Mouse (Mus musculus) MEL (cell line): ENCODE measurements around the gene Ppp1r14b. TPM values are rescaled to one million over a fixed set of nuclear protein-coding genes. Genes with fewer than 3 reads are reported as not detected.
A peak's percentile ranks its signal among the peaks of the same experiment; 100 is the strongest.

ENCODE experiments used
- DNase-seq: peaks from one replicate; pipeline ENCODE4 v3.0.0; 2011; ENCODE audit warnings: low read depth, low spot score
- H3K27ac ChIP-seq: 2 replicates; pipeline ENCODE4 v1.5.1; 2012; ENCODE audit warnings: low read depth, mild to moderate bottlenecking, control low read depth, low read length, moderate library complexity; ENCODE audit not compliant: control insufficient read depth
- H3K27me3 ChIP-seq, 2 experiments: fragments of 150-350 bp in 1 of 2; sonication (generic) in 1 of 2; 2 replicates each; pipeline ENCODE4 v1.6.1; 2012; ENCODE audit warnings: low read length in 2 of 2, mild to moderate bottlenecking in 2 of 2, improper control_type of control experiment in 1 of 2, moderate library complexity in 1 of 2; ENCODE audit not compliant: insufficient read depth in 2 of 2, control insufficient read depth in 1 of 2
- H3K36me3 ChIP-seq, 2 experiments: 2 replicates each; pipeline ENCODE4 v1.6.1; 2012 to 2014; ENCODE audit warnings: low read length in 2 of 2, improper control_type of control experiment in 1 of 2, inconsistent platforms in 1 of 2, mild to moderate bottlenecking in 1 of 2; ENCODE audit not compliant: insufficient read depth in 2 of 2, control insufficient read depth in 1 of 2
- H3K4me1 ChIP-seq, 2 experiments: fragments of 150-350 bp in 1 of 2; sonication (generic) in 1 of 2; 2 replicates each; pipeline ENCODE4 v1.6.1; 2012; ENCODE audit warnings: low read length in 2 of 2, improper control_type of control experiment in 1 of 2, mild to moderate bottlenecking in 1 of 2; ENCODE audit not compliant: insufficient read depth in 2 of 2, control insufficient read depth in 1 of 2
- H3K4me3 ChIP-seq, 2 experiments: fragments of 150-350 bp in 1 of 2; sonication (generic) in 1 of 2; 2 replicates each; pipeline ENCODE4 v1.5.1; 2012; ENCODE audit warnings: low read depth in 2 of 2, low read length in 2 of 2, mild to moderate bottlenecking in 2 of 2, moderate library complexity in 2 of 2, control low read depth in 1 of 2, improper control_type of control experiment in 1 of 2; ENCODE audit not compliant: control insufficient read depth in 1 of 2, insufficient read depth in 1 of 2
- H3K79me2 ChIP-seq: 2 replicates; pipeline ENCODE4 v1.6.1; 2012; ENCODE audit warnings: mild to moderate bottlenecking, low read length, moderate library complexity; ENCODE audit not compliant: control insufficient read depth, poor library complexity, insufficient read depth
- H3K9ac ChIP-seq: 2 replicates; pipeline ENCODE4 v1.6.1; 2012; ENCODE audit warnings: low read depth, mild to moderate bottlenecking, control low read depth, low read length, moderate library complexity; ENCODE audit not compliant: control insufficient read depth, poor library complexity, severe bottlenecking
- H3K9me3 ChIP-seq: fragments of 150-350 bp; sonication (generic); replicated peaks from 2 replicates; pipeline ENCODE4 v1.6.1; 2012; ENCODE audit warnings: mild to moderate bottlenecking, low read length, improper control_type of control experiment, moderate library complexity; ENCODE audit not compliant: insufficient read depth
- BHLHE40 ChIP-seq: IDR thresholded peaks from 2 replicates; pipeline ENCODE4 v1.6.1; 2012; ENCODE audit warnings: low read depth, mild to moderate bottlenecking, inconsistent platforms, low read length, improper control_type of control experiment, borderline replicate concordance
- CHD2 ChIP-seq: IDR thresholded peaks from 2 replicates; pipeline ENCODE4 v1.6.1; 2011; ENCODE audit warnings: low read length, improper control_type of control experiment
- CTCF ChIP-seq, 3 experiments: IDR thresholded peaks in 2 of 3; conservative IDR thresholded peaks in 1 of 3; 2 replicates each; pipeline ENCODE4 v1.5.1; 2011 to 2012; ENCODE audit warnings: low read length in 3 of 3, low read depth in 2 of 3, mild to moderate bottlenecking in 2 of 3, improper control_type of control experiment in 1 of 3, inconsistent platforms in 1 of 3, mixed read lengths in 1 of 3, moderate library complexity in 1 of 3; ENCODE audit not compliant: control insufficient read depth in 1 of 3, insufficient read depth in 1 of 3, poor library complexity in 1 of 3, severe bottlenecking in 1 of 3
- E2F4 ChIP-seq: IDR thresholded peaks from 2 replicates; pipeline ENCODE4 v1.6.1; 2011; ENCODE audit warnings: low read depth, low read length, improper control_type of control experiment, borderline replicate concordance
- EP300 ChIP-seq, 2 experiments: IDR thresholded peaks; 2 replicates each; pipeline ENCODE4 v1.6.1; 2011; ENCODE audit warnings: improper control_type of control experiment in 2 of 2, low read length in 2 of 2, low read depth in 1 of 2, mild to moderate bottlenecking in 1 of 2
- GABPA ChIP-seq: IDR thresholded peaks from 2 replicates; pipeline ENCODE4 v1.6.1; 2012; ENCODE audit warnings: low read depth, mild to moderate bottlenecking, inconsistent platforms, low read length, improper control_type of control experiment, moderate library complexity
- GATA1 ChIP-seq: IDR thresholded peaks from 2 replicates; pipeline ENCODE4 v1.6.1; 2011; ENCODE audit warnings: low read depth, low read length, improper control_type of control experiment
- HCFC1 ChIP-seq: IDR thresholded peaks from 2 replicates; pipeline ENCODE4 v1.6.1; 2012; ENCODE audit warnings: low read depth, mild to moderate bottlenecking, inconsistent platforms, low read length, improper control_type of control experiment, moderate library complexity
- MAX ChIP-seq: IDR thresholded peaks from 2 replicates; pipeline ENCODE4 v1.6.1; 2011; ENCODE audit warnings: low read length, improper control_type of control experiment
- NELFE ChIP-seq: IDR thresholded peaks from 2 replicates; pipeline ENCODE4 v1.6.1; 2011; ENCODE audit warnings: low read depth, low read length, improper control_type of control experiment
- POLR2A ChIP-seq, 2 experiments: IDR thresholded peaks; 2 replicates each; pipeline ENCODE4 v1.6.1; 2011 to 2012; ENCODE audit warnings: low read length in 2 of 2, mild to moderate bottlenecking in 2 of 2, control low read depth in 1 of 2, improper control_type of control experiment in 1 of 2, low read depth in 1 of 2, moderate library complexity in 1 of 2; ENCODE audit not compliant: control insufficient read depth in 1 of 2, insufficient read depth in 1 of 2, poor library complexity in 1 of 2
- SIN3A ChIP-seq: IDR thresholded peaks from 2 replicates; pipeline ENCODE4 v1.6.1; 2012; ENCODE audit warnings: low read length, improper control_type of control experiment, inconsistent platforms
- TCF12 ChIP-seq: IDR thresholded peaks from 2 replicates; pipeline ENCODE4 v1.6.1; 2014; ENCODE audit warnings: low read depth, mild to moderate bottlenecking, inconsistent platforms, low read length, improper control_type of control experiment, moderate library complexity
- ZKSCAN1 ChIP-seq: IDR thresholded peaks from 2 replicates; pipeline ENCODE4 v1.6.1; 2012; ENCODE audit warnings: low read depth, mild to moderate bottlenecking, inconsistent platforms, low read length, improper control_type of control experiment, moderate library complexity
- ZNF384 ChIP-seq: IDR thresholded peaks from 2 replicates; pipeline ENCODE4 v1.6.1; 2012; ENCODE audit warnings: low read depth, mild to moderate bottlenecking, inconsistent platforms, low read length, improper control_type of control experiment
- polyA plus RNA-seq, 2 experiments: library from polyadenylated mRNA; stranded (reverse) in 1 of 2; unstranded in 1 of 2; fragments of >175 nt in 1 of 2; fragments of >200 nt in 1 of 2; gene quantifications; 2 replicates each; pipeline versions ENCODE4 v1.2.1 to v1.2.4; 2012; ENCODE audit warnings: low replicate concordance in 2 of 2, low read depth in 1 of 2; ENCODE audit not compliant: insufficient read length in 2 of 2, insufficient read depth in 1 of 2, missing spikeins in 1 of 2
- total RNA-seq: library from RNA; depleted of rRNA; stranded (reverse); fragments of 300-350 nt; gene quantifications from 2 replicates; pipeline ENCODE4 v1.2.3, GENCODE M21; 2012

Gene Ppp1r14b
- total and polyA plus RNA-seq, 3 experiments = 349 to 467 TPM; not detected in 1

DNA sequence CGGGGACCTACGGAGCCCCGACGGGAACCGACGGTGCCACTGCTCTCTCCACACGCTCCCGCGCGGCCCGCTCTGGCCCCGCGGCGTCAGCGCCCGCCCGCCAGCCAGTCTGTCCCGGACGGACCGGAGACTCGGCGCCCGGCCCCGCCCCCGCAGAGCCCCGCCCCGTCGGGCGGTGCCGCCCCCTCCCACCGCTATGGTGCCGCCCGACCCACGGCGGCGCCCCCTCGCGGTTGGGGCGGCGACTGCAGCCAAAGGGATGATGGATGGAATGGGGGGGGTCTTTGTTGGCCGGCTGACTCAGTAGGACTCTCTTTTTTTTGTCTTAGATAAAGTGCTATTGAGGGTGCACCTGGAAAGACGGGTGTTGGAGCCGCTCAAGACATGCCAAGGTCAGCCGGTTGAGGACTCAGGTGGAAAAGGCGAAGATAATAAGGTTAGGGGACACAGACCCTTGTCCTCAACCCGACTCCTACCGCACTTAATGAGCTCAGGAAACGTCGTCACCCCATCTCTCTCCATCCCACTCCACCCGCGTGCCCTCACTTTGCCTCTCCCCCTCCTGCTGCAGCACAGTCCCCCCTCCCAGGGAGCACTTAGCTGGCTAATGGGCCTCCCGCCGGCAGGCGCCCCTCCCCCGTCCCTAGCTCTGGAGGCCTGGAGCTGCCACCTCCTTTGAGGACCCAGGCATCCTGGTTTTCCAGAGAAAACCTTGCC, 4.9 kb upstream of the Ppp1r14b start:
- H3K9ac ChIP-seq = peak overlapping the region; percentile 59
- no peak overlapping the region for H3K27ac ChIP-seq
- TF ChIP-seq E2F4 (no peak), BHLHE40 (no peak), POLR2A (IDR thresholded peaks at IDR 0.05; ENCODE audit: control insufficient read depth in 1 of 2, insufficient read depth in 1 of 2, low read depth in 1 of 2, low read length in 2 of 2, poor library complexity in 1 of 2) (peak; percentile 68 to 71; a peak in 3 of 4 replicates), ZKSCAN1 (no peak), NELFE (no peak), CTCF (IDR thresholded peaks at IDR 0.05 in 2 of 3, conservative IDR thresholded peaks at IDR 0.05 in 1 of 3; ENCODE audit: control insufficient read depth in 1 of 3, insufficient read depth in 1 of 3, low read depth in 2 of 3, low read length in 3 of 3, poor library complexity in 1 of 3, severe bottlenecking in 1 of 3) (peak; percentile 52 to 89 (median 60))
- no peaks in the 10 kb centered on the region for H3K9me3 ChIP-seq
- DNase-seq = peak; percentile 74
- no peaks in the 10 kb centered on the region; the same call in 1 of the 2 replicates for H3K79me2 ChIP-seq
- no peaks in the 10 kb centered on the region for H3K27me3 ChIP-seq
- peak overlapping the region; percentile 49 to 75 for H3K4me3 ChIP-seq
- peaks cover 0 to 18% of the 10 kb centered on the region in 2 experiments; a peak in 2 of 4 replicates for H3K36me3 ChIP-seq
- peaks cover 4 to 40% of the 10 kb centered on the region in 2 experiments for H3K4me1 ChIP-seq

DNA sequence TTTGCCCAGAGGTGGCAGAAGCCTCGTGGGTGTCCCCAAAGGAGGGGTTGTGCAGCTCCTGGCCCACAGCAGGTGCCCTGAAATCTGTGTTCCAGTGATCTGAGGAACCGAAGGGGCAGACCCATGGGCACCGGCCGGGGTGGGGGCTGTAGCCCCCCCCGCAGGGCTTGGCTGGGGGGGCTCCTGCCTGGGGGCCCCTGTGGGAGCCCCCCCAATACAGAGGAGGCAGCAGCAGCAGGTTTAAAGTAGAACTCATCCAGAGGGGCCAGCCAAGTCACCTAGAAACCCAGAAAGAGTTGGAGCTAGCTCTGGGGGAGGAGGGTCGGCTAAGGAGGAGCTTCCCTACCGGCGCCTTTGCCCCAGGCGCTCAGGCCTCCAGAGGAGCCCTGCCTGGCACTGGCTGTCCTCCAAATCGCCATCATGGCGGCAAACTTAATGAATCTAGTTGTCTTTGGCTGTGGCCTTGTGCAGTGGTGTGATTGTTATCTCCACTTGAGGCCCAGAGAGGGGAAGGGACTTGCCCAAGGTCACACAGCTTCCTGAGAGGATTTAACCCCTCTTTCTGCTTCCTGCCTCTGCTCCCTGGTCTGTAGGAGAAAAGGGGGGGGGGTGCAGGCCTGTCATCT, 4.2 kb upstream of the Ppp1r14b start:
- Histone ChIP-seq H3K4me1 (peaks cover 4 to 40% of the 10 kb centered on the region in 2 experiments), H3K9me3 (no peaks in the 10 kb centered on the region), H3K79me2 (peaks cover 5% of the 10 kb centered on the region), H3K27ac (no peak overlapping the region), H3K4me3 (no peak overlapping the region), H3K27me3 (no peaks in the 10 kb centered on the region), H3K36me3 (peaks cover 0 to 18% of the 10 kb centered on the region in 2 experiments; a peak in 2 of 4 replicates), H3K9ac (peak overlapping the region; percentile 25)
- peak; percentile 36; the same call in 1 of the 2 replicates for TF ChIP-seq GATA1
- no peak for TF ChIP-seq ZNF384
- TF ChIP-seq MAX = no peak
- TF ChIP-seq TCF12 = no peak
- TF ChIP-seq NELFE = no peak
- no peak for TF ChIP-seq EP300 (IDR thresholded peaks at IDR 0.05; ENCODE audit: low read depth in 1 of 2, low read length in 2 of 2)
- 0 out of 2 replicates have a peak, but pooled peaks have one; percentile 21 for TF ChIP-seq HCFC1
- 0 out of 2 replicates have a peak, but pooled peaks have one; percentile 15 for TF ChIP-seq SIN3A
- TF ChIP-seq GABPA = no peak
- no peak for TF ChIP-seq CHD2
- peak; percentile 53 for DNase-seq
